Mouse (Mus musculus): Measurements from ENCODE around the gene Bcat1. TPM values are rescaled to one million over a fixed set of nuclear protein-coding genes. Genes with fewer than 3 reads are reported as not detected.

The Bcat1 gene
- polyA plus RNA-seq, 1 experiment from 2014 or later, result 101 TPM

DNA sequence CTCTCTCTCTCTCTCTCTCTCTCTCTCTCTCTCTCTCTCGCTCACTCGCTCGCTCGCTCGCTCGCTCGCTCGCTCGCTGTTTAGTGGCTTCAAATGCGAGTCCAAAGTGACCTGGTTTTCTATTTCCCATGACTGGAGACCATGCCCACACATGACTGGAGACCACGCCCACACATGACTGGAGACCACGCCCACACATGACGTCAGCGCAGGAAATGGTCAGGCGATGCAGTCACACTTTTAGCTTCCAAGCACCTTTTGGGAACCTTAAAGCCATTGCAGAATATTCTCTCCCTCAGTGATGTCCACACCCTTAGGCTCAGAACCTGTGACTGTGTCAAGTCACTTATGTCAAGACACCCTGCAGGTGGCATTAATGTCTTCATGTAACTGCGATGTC lies 59.3 kb downstream of the Bcat1 start:
- Histone ChIP-seq H3K9me3 (no peaks in the 10 kb centered on the region), H3K36me3 (peaks cover 32% of the 10 kb centered on the region), H3K4me1 (replicated peaks) (0 out of 2 replicates have a peak, but pooled peaks cover 3% of the 10 kb centered on the region), H3K9ac (no peak overlapping the region), H3K27me3 (no peaks in the 10 kb centered on the region), H3K4me2 (no peak overlapping the region), H3K4me3 (no peak overlapping the region), H3K27ac (replicated peaks) (no peak overlapping the region)
- WGBS, result 96% methylated on average over 16 of the region's 16 CpGs
- no peak for ATAC-seq (ENCODE audit: low FRiP score, low read depth)

DNA sequence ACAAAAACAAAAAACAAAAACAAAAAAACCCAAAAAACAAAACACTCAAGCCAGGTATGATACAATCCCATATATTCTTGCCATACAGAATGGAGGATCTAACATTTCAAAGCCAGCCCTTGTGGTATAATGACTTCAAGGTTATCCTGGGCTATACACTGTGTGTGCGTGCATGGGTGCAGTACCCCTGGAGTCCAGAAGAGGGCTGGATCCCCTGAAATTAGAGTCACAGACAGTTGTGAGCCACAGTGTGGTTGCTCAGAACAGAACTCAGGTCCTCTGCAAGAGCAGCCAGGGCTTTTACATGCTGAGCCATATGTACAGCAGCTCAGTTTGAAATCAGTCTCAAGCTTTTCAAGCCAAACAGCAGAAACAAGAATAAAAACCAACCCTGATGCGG lies 61.0 kb downstream of the Bcat1 start:
- Histone ChIP-seq H3K4me3 (no peak overlapping the region), H3K9ac (no peak overlapping the region), H3K36me3 (peaks cover 27% of the 10 kb centered on the region), H3K4me1 (replicated peaks) (no peaks in the 10 kb centered on the region), H3K9me3 (no peaks in the 10 kb centered on the region), H3K27ac (replicated peaks) (no peak overlapping the region), H3K4me2 (no peak overlapping the region), H3K27me3 (no peaks in the 10 kb centered on the region)
- ATAC-seq (ENCODE audit: low FRiP score, low read depth), result no peak
- WGBS, result 100% methylated on average over 2 of the region's 2 CpGs

DNA sequence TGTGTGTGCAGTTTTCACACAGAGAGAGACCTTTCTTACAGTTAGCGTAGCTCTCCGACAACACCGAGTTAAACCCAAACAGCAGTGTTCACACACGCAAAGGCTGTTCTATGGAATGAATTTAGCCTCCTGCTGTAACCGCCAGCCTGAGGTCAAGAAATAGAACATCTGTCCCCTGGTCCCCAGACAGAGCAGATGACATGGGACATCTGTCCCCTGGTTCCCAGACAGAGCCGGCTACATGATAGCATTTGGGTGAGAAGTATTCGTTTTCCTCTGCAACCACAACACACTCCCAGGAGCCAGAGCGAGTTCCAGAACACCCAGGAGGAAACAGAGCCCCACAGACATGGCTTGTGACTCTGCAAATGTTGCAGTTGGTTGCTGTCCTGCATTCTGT lies 63.3 kb downstream of the Bcat1 start:
- H3K27ac ChIP-seq (replicated peaks), result no peak overlapping the region
- ATAC-seq (ENCODE audit: low FRiP score, low read depth), result no peak
- H3K4me2 ChIP-seq, result no peak overlapping the region
- H3K4me1 ChIP-seq (replicated peaks), result no peaks in the 10 kb centered on the region
- H3K9ac ChIP-seq, result no peak overlapping the region
- H3K4me3 ChIP-seq, result no peak overlapping the region
- H3K36me3 ChIP-seq, result peaks cover 27% of the 10 kb centered on the region
- H3K9me3 ChIP-seq, result no peaks in the 10 kb centered on the region
- no peaks in the 10 kb centered on the region for H3K27me3 ChIP-seq
- WGBS, result 65% methylated on average over 8 of the region's 8 CpGs

DNA sequence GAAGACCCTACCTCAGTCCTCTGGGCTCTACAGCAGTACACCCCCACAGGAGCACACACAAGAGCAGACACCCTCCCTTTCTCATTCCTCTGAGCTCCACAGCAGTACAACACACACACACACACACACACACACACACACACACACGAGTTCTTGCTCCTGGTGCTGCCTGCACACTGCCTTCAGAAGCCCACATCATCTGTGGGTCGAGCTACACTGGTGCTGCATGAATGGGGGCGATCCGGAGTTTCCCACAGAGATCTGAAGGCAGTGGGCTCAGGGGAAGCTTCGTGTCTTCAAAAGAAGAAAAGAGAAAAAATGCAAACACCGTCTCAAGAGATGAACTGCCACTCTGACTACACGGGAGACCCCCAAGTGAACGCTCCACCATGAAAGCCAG lies 64.8 kb downstream of the Bcat1 start:
- Histone ChIP-seq H3K4me1 (replicated peaks) (no peaks in the 10 kb centered on the region), H3K9ac (no peak overlapping the region), H3K4me2 (no peak overlapping the region), H3K9me3 (no peaks in the 10 kb centered on the region), H3K4me3 (no peak overlapping the region), H3K36me3 (peaks cover 32% of the 10 kb centered on the region), H3K27me3 (no peaks in the 10 kb centered on the region), H3K27ac (replicated peaks) (no peak overlapping the region)
- no peak for ATAC-seq (ENCODE audit: low FRiP score, low read depth)
- WGBS, result 72% methylated on average over 8 of the region's 8 CpGs

DNA sequence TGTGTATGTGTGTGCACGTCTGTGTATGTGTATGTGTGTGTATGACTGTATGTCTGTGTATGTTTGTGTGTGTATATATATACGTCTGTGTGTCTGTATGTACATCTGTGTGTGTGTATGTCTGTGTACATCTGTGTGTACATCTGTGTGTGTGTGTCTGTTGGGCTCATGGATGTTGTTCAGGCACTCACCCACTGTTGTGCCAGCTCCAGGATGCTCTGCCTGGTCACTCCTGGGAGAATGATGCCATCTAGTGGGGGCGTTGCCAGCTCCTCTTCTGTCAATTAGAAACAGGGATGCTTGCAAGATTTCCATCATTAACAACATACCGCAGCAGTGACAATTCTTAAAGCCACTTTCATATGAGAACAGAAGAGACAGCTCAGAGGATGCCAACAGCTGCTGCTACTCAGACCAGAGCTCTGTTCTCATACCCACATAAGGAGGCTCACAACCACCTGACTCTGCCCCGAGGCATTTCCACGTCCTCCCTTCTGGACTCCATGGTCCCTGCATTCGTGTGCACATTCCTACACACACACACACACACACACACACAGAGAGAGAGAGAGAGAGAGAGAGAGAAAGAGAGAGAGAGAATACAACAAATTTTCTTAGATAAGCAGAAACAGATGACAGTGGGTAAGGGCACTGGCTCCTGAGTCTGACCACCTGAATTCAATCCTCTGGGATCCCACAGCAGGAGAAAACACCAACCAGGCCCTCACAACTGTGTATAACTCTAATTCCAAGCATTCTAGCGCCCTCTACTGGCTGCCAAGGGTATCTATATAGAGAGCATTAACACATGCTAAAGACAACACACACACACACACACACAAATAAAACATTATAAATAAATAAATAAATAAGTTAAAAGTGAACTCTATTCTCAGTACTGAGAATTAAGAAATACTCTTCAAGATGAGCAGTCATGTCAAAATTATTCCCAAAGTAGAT lies 65.8 kb downstream of the Bcat1 start:
- H3K9ac ChIP-seq, result no peak overlapping the region
- no peak overlapping the region for H3K27ac ChIP-seq (replicated peaks)
- H3K4me3 ChIP-seq, result no peak overlapping the region
- H3K9me3 ChIP-seq, result no peaks in the 10 kb centered on the region
- no peak overlapping the region for H3K4me2 ChIP-seq
- H3K36me3 ChIP-seq, result peaks cover 29% of the 10 kb centered on the region
- WGBS, result 76% methylated on average over 8 of the region's 8 CpGs
- no peaks in the 10 kb centered on the region for H3K27me3 ChIP-seq
- ATAC-seq (ENCODE audit: low FRiP score, low read depth), result no peak
- H3K4me1 ChIP-seq (replicated peaks), result no peaks in the 10 kb centered on the region

DNA sequence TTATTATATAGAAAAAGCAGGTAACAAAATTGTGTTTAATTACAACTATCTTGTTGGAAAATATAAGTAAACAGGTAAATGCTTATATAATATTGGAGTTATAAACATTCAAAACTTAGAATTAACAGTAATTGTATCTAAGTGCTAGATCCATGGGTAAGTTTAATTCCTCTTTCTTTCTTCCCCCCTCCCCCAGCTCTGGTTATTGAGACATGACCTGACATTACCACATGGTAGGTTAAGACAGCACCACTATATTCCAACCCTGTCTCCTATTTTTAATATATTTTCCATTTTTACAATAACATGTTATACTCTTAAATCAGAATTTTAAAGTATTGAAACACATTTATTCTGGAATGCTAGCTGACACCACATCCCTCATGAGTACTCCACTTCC lies 72.5 kb downstream of the Bcat1 start:
- Histone ChIP-seq H3K36me3 (peaks cover 32% of the 10 kb centered on the region), H3K9me3 (no peaks in the 10 kb centered on the region), H3K4me1 (replicated peaks) (no peaks in the 10 kb centered on the region)

DNA sequence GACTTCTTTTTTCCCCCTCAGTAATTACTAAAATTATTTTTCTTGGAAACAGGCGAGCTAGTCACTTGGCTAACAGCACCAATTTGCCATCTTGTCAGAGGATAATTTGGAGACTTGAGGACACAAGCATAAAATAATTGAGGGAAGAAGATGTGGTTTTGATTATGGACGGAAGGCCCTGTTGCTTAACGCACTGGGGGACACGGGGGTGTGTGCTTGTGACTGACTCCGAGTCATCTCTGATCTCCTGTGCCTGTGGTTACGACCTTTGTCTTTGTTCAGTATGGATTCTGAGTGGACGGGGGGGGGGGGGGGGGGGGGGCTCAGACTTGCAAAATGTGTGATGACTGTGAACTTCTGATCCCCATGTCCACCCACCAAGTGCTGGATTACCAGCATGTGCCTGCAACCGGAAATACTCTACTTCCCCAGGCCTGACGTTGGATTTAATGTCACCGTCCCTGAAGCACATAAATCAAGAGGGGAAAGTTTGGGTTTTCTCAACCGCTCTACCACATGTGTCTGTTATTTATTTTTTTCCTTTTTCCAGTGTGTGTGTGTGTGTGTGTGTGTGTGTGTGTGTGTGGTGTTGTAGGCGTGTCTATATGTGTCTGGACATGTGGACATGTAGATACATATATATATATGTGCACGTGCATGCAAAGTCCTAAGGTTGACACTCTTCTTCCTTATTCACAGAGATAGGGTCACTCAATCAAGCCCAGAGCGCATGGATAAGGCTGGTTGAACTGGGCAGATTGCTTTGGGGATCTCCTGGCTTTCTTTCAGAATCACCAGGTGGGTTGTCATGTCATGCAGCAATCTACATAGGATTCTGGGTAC lies 73.7 kb downstream of the Bcat1 start:
- WGBS, result 77% methylated on average over 14 of the region's 14 CpGs
- no peaks in the 10 kb centered on the region for H3K4me1 ChIP-seq (replicated peaks)
- no peaks in the 10 kb centered on the region for H3K9me3 ChIP-seq
- no peak overlapping the region for H3K27ac ChIP-seq (replicated peaks)
- no peak overlapping the region for H3K4me2 ChIP-seq
- ATAC-seq (ENCODE audit: low FRiP score, low read depth), result no peak
- H3K9ac ChIP-seq, result no peak overlapping the region
- H3K4me3 ChIP-seq, result no peak overlapping the region
- peaks cover 26% of the 10 kb centered on the region for H3K36me3 ChIP-seq
- H3K27me3 ChIP-seq, result no peaks in the 10 kb centered on the region

More for the DNA sequence above, 72.5 kb downstream of the Bcat1 start:
- no peaks in the 10 kb centered on the region for H3K27me3 ChIP-seq
- ATAC-seq (ENCODE audit: low FRiP score, low read depth), result no peak
- no peak overlapping the region for H3K4me3 ChIP-seq
- no peak overlapping the region for H3K9ac ChIP-seq
- no peak overlapping the region for H3K4me2 ChIP-seq
- H3K27ac ChIP-seq (replicated peaks), result no peak overlapping the region

DNA sequence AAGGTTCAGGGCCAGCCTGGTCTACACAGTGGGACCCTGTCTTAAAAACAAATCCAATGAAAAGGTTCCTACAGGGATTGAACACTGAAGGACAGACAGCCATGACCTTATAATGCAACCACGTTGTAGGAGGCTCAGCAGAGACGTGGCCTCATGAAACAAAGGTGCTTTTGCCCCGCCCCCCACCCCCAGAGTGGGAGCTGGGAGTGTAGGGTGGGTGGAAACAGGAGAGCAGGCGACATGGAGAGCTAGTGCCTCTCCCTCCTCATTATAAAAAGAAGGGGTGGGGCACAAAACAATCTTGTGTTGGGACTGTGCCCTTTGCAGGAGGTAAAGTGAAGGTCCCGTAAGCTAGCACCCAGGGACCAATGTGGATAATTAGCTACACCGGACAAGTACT lies 74.5 kb downstream of the Bcat1 start:
- no peak overlapping the region for H3K9ac ChIP-seq
- H3K4me2 ChIP-seq, result no peak overlapping the region
- H3K4me3 ChIP-seq, result no peak overlapping the region
- H3K27me3 ChIP-seq, result no peaks in the 10 kb centered on the region
- ATAC-seq (ENCODE audit: low FRiP score, low read depth), result no peak
- no peaks in the 10 kb centered on the region for H3K9me3 ChIP-seq
- H3K4me1 ChIP-seq (replicated peaks), result no peaks in the 10 kb centered on the region
- H3K36me3 ChIP-seq, result peaks cover 18% of the 10 kb centered on the region
- WGBS, result 73% methylated on average over 6 of the region's 6 CpGs
- H3K27ac ChIP-seq (replicated peaks), result no peak overlapping the region

DNA sequence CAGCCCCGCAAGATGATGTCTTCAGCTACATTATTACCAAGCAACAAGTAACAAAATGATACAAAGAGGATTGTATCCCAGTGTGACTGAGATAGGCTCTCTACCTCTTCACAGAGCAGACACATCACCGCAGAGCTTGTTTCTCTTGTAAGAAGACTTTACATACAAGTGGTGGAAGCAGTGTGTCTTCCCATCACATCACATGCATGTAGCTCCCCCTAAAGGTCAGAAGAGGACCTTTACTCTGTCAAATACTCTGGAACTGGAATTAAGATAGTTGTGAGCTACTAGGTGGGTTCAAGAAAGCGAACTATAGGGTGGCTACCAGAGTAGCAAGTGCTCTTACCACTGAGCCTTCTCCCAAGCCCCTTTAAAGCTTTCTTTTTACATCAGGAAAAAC lies 78.8 kb downstream of the Bcat1 start:
- no peak for ATAC-seq (ENCODE audit: low FRiP score, low read depth)

DNA sequence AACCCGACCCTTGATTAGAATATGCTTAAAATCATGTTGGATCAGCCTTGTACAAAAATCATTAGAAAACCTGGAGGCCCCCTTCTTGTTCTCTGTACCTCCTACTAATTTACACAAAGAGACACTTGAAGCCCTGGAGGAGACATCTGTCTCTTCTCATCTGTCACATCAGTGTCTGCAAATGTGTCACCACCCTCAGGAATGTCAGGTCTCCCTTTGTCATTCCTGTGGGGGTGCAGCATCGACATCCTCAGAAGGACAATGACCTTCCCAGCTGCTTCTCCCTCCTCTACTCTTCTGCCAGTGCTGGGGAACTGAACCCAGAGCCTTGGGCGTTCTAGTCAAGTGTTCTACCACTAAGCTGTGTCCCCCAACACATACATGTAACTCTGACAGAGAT lies 83.9 kb downstream of the Bcat1 start:
- Histone ChIP-seq H3K4me3 (no peak overlapping the region), H3K4me1 (replicated peaks) (no peaks in the 10 kb centered on the region), H3K9me3 (no peaks in the 10 kb centered on the region), H3K27me3 (no peaks in the 10 kb centered on the region), H3K27ac (replicated peaks) (no peak overlapping the region), H3K9ac (no peak overlapping the region), H3K36me3 (no peaks in the 10 kb centered on the region), H3K4me2 (no peak overlapping the region)
- no peak for ATAC-seq (ENCODE audit: low FRiP score, low read depth)
- WGBS, result 57% methylated on average over 3 of the region's 3 CpGs

More for the DNA sequence above, 78.8 kb downstream of the Bcat1 start:
- Histone ChIP-seq H3K4me2 (no peak overlapping the region), H3K36me3 (peaks cover 15% of the 10 kb centered on the region; the same call in 1 of the 2 replicates), H3K27me3 (no peaks in the 10 kb centered on the region), H3K27ac (replicated peaks) (no peak overlapping the region), H3K4me3 (no peak overlapping the region), H3K4me1 (replicated peaks) (no peaks in the 10 kb centered on the region), H3K9ac (no peak overlapping the region), H3K9me3 (no peaks in the 10 kb centered on the region)
- WGBS, result 84% methylated on average over 3 of the region's 3 CpGs

DNA sequence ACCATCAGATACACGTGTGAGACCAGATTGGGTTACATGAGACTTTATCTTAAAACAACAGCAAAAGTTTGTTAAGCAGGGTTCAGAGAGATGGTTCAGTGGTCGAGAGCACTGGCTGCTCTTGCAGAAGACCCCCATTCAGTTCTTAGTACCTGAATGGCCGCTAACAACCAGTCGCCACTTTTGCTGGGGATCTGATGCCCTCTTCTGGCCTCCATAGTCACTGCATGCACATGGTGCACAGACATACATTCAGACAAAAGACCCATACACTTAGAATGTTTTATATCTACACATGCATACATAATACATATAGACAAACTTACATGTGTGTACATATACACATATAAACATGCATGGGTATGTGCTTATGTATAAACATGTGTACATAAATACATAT lies 86.8 kb downstream of the Bcat1 start:
- Histone ChIP-seq H3K4me2 (no peak overlapping the region), H3K9me3 (no peaks in the 10 kb centered on the region), H3K36me3 (no peaks in the 10 kb centered on the region), H3K9ac (no peak overlapping the region), H3K27ac (replicated peaks) (no peak overlapping the region), H3K4me1 (replicated peaks) (no peaks in the 10 kb centered on the region), H3K4me3 (no peak overlapping the region), H3K27me3 (no peaks in the 10 kb centered on the region)
- no peak for ATAC-seq (ENCODE audit: low FRiP score, low read depth)
- 89% methylated on average over 4 of the region's 4 CpGs for WGBS

DNA sequence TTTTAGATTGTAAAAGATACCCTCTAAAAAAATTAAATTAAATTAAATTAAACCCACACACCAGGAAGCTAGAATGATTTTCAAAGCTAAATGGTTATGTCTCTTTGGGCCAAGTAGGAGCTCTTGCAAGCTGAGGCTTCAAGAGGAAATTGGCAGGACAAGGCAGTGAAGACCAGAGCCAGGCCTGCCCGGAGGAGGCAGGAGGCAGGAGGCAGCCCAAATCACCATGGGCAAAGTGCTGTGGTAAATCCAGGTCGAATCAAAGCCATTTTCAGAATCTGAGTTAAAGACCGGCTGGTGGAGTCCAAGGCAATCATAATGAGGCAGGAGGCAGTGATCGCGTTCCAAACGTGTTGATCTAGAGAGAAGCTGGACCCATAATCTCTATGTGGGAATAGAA lies 88.3 kb downstream of the Bcat1 start:
- Histone ChIP-seq H3K9ac (no peak overlapping the region), H3K4me2 (no peak overlapping the region), H3K9me3 (no peaks in the 10 kb centered on the region), H3K4me1 (replicated peaks) (no peaks in the 10 kb centered on the region), H3K27ac (replicated peaks) (no peak overlapping the region), H3K27me3 (no peaks in the 10 kb centered on the region), H3K36me3 (no peaks in the 10 kb centered on the region), H3K4me3 (no peak overlapping the region)
- no peak for ATAC-seq (ENCODE audit: low FRiP score, low read depth)
- WGBS, result 84% methylated on average over 6 of the region's 6 CpGs

Data from hindbrain, embryonic 15.5 days (tissue).